Mouse (Mus musculus) MEL (cell line): ENCODE measurements around the gene Cts8. TPM values are rescaled to one million over a fixed set of nuclear protein-coding genes. Genes with fewer than 3 reads are reported as not detected.

ENCODE experiments used
- DNase-seq: peaks from one replicate; pipeline ENCODE4 v3.0.0; 2011; ENCODE audit warnings: low read depth, low spot score
- H3K27ac ChIP-seq: 2 replicates; pipeline ENCODE4 v1.5.1; 2012; ENCODE audit warnings: low read depth, mild to moderate bottlenecking, control low read depth, low read length, moderate library complexity; ENCODE audit not compliant: control insufficient read depth
- H3K27me3 ChIP-seq, 2 experiments: fragments of 150-350 bp in 1 of 2; sonication (generic) in 1 of 2; 2 replicates each; pipeline ENCODE4 v1.6.1; 2012; ENCODE audit warnings: low read length in 2 of 2, mild to moderate bottlenecking in 2 of 2, improper control_type of control experiment in 1 of 2, moderate library complexity in 1 of 2; ENCODE audit not compliant: insufficient read depth in 2 of 2, control insufficient read depth in 1 of 2
- H3K36me3 ChIP-seq, 2 experiments: 2 replicates each; pipeline ENCODE4 v1.6.1; 2012 to 2014; ENCODE audit warnings: low read length in 2 of 2, improper control_type of control experiment in 1 of 2, inconsistent platforms in 1 of 2, mild to moderate bottlenecking in 1 of 2; ENCODE audit not compliant: insufficient read depth in 2 of 2, control insufficient read depth in 1 of 2
- H3K4me1 ChIP-seq, 2 experiments: fragments of 150-350 bp in 1 of 2; sonication (generic) in 1 of 2; 2 replicates each; pipeline ENCODE4 v1.6.1; 2012; ENCODE audit warnings: low read length in 2 of 2, improper control_type of control experiment in 1 of 2, mild to moderate bottlenecking in 1 of 2; ENCODE audit not compliant: insufficient read depth in 2 of 2, control insufficient read depth in 1 of 2
- H3K4me3 ChIP-seq, 2 experiments: fragments of 150-350 bp in 1 of 2; sonication (generic) in 1 of 2; 2 replicates each; pipeline ENCODE4 v1.5.1; 2012; ENCODE audit warnings: low read depth in 2 of 2, low read length in 2 of 2, mild to moderate bottlenecking in 2 of 2, moderate library complexity in 2 of 2, control low read depth in 1 of 2, improper control_type of control experiment in 1 of 2; ENCODE audit not compliant: control insufficient read depth in 1 of 2, insufficient read depth in 1 of 2
- H3K79me2 ChIP-seq: 2 replicates; pipeline ENCODE4 v1.6.1; 2012; ENCODE audit warnings: mild to moderate bottlenecking, low read length, moderate library complexity; ENCODE audit not compliant: control insufficient read depth, poor library complexity, insufficient read depth
- H3K9ac ChIP-seq: 2 replicates; pipeline ENCODE4 v1.6.1; 2012; ENCODE audit warnings: low read depth, mild to moderate bottlenecking, control low read depth, low read length, moderate library complexity; ENCODE audit not compliant: control insufficient read depth, poor library complexity, severe bottlenecking
- H3K9me3 ChIP-seq: fragments of 150-350 bp; sonication (generic); replicated peaks from 2 replicates; pipeline ENCODE4 v1.6.1; 2012; ENCODE audit warnings: mild to moderate bottlenecking, low read length, improper control_type of control experiment, moderate library complexity; ENCODE audit not compliant: insufficient read depth
- CHD1 ChIP-seq: IDR thresholded peaks from 2 replicates; pipeline ENCODE4 v1.6.1; 2012; ENCODE audit warnings: low read depth, mild to moderate bottlenecking, inconsistent platforms, low read length, improper control_type of control experiment
- CTCF ChIP-seq, 3 experiments: IDR thresholded peaks in 2 of 3; conservative IDR thresholded peaks in 1 of 3; 2 replicates each; pipeline ENCODE4 v1.5.1; 2011 to 2012; ENCODE audit warnings: low read length in 3 of 3, low read depth in 2 of 3, mild to moderate bottlenecking in 2 of 3, improper control_type of control experiment in 1 of 3, inconsistent platforms in 1 of 3, mixed read lengths in 1 of 3, moderate library complexity in 1 of 3; ENCODE audit not compliant: control insufficient read depth in 1 of 3, insufficient read depth in 1 of 3, poor library complexity in 1 of 3, severe bottlenecking in 1 of 3
- ELF1 ChIP-seq: IDR thresholded peaks from 2 replicates; pipeline ENCODE4 v1.6.1; 2014; ENCODE audit warnings: low read depth, mild to moderate bottlenecking, inconsistent platforms, low read length, improper control_type of control experiment, moderate library complexity
- EP300 ChIP-seq, 2 experiments: IDR thresholded peaks; 2 replicates each; pipeline ENCODE4 v1.6.1; 2011; ENCODE audit warnings: improper control_type of control experiment in 2 of 2, low read length in 2 of 2, low read depth in 1 of 2, mild to moderate bottlenecking in 1 of 2
- GABPA ChIP-seq: IDR thresholded peaks from 2 replicates; pipeline ENCODE4 v1.6.1; 2012; ENCODE audit warnings: low read depth, mild to moderate bottlenecking, inconsistent platforms, low read length, improper control_type of control experiment, moderate library complexity
- GATA1 ChIP-seq: IDR thresholded peaks from 2 replicates; pipeline ENCODE4 v1.6.1; 2011; ENCODE audit warnings: low read depth, low read length, improper control_type of control experiment
- JUND ChIP-seq: IDR thresholded peaks from 2 replicates; pipeline ENCODE4 v1.6.1; 2011; ENCODE audit warnings: low read depth, mild to moderate bottlenecking, improper control_type of control experiment, low read length
- MAFK ChIP-seq: IDR thresholded peaks from 2 replicates; pipeline ENCODE4 v1.6.1; 2011; ENCODE audit warnings: low read depth, mild to moderate bottlenecking, low read length, improper control_type of control experiment, borderline replicate concordance
- MAX ChIP-seq: IDR thresholded peaks from 2 replicates; pipeline ENCODE4 v1.6.1; 2011; ENCODE audit warnings: low read length, improper control_type of control experiment
- MAZ ChIP-seq: IDR thresholded peaks from 2 replicates; pipeline ENCODE4 v1.6.1; 2012; ENCODE audit warnings: low read depth, mild to moderate bottlenecking, inconsistent platforms, low read length, improper control_type of control experiment
- MYC ChIP-seq: IDR thresholded peaks from 2 replicates; pipeline ENCODE4 v1.6.1; 2011; ENCODE audit warnings: low read depth, mild to moderate bottlenecking, low read length, improper control_type of control experiment, moderate library complexity
- NRF1 ChIP-seq: IDR thresholded peaks from 2 replicates; pipeline ENCODE4 v1.6.1; 2014; ENCODE audit warnings: low read depth, mild to moderate bottlenecking, inconsistent platforms, low read length, improper control_type of control experiment, moderate library complexity; ENCODE audit not compliant: poor library complexity, insufficient read depth, severe bottlenecking
- RAD21 ChIP-seq: IDR thresholded peaks from 2 replicates; pipeline ENCODE4 v1.6.1; 2011; ENCODE audit warnings: mild to moderate bottlenecking, low read depth, low read length, improper control_type of control experiment
- SIN3A ChIP-seq: IDR thresholded peaks from 2 replicates; pipeline ENCODE4 v1.6.1; 2012; ENCODE audit warnings: low read length, improper control_type of control experiment, inconsistent platforms
- SMC3 ChIP-seq: IDR thresholded peaks from 2 replicates; pipeline ENCODE4 v1.6.1; 2011; ENCODE audit warnings: low read depth, low read length, improper control_type of control experiment
- TCF12 ChIP-seq: IDR thresholded peaks from 2 replicates; pipeline ENCODE4 v1.6.1; 2014; ENCODE audit warnings: low read depth, mild to moderate bottlenecking, inconsistent platforms, low read length, improper control_type of control experiment, moderate library complexity
- USF1 ChIP-seq: IDR thresholded peaks from 2 replicates; pipeline ENCODE4 v1.6.1; 2014; ENCODE audit warnings: low read depth, mild to moderate bottlenecking, inconsistent platforms, low read length, improper control_type of control experiment, moderate library complexity
- ZC3H11A ChIP-seq: IDR thresholded peaks from 2 replicates; pipeline ENCODE4 v1.6.1; 2012; ENCODE audit warnings: low read depth, mild to moderate bottlenecking, inconsistent platforms, low read length, improper control_type of control experiment
- ZMIZ1 ChIP-seq: IDR thresholded peaks from 2 replicates; pipeline ENCODE4 v1.6.1; 2012; ENCODE audit warnings: low read depth, mild to moderate bottlenecking, inconsistent platforms, low read length, improper control_type of control experiment, moderate library complexity
- ZNF384 ChIP-seq: IDR thresholded peaks from 2 replicates; pipeline ENCODE4 v1.6.1; 2012; ENCODE audit warnings: low read depth, mild to moderate bottlenecking, inconsistent platforms, low read length, improper control_type of control experiment
- polyA plus RNA-seq, 2 experiments: library from polyadenylated mRNA; stranded (reverse) in 1 of 2; unstranded in 1 of 2; fragments of >175 nt in 1 of 2; fragments of >200 nt in 1 of 2; gene quantifications; 2 replicates each; pipeline versions ENCODE4 v1.2.1 to v1.2.4; 2012; ENCODE audit warnings: low replicate concordance in 2 of 2, low read depth in 1 of 2; ENCODE audit not compliant: insufficient read length in 2 of 2, insufficient read depth in 1 of 2, missing spikeins in 1 of 2
- total RNA-seq: library from RNA; depleted of rRNA; stranded (reverse); fragments of 300-350 nt; gene quantifications from 2 replicates; pipeline ENCODE4 v1.2.3, GENCODE M21; 2012; rRNA removed

The Cts8 gene
- not detected in 2 replicates for total RNA-seq
- not detected for polyA plus RNA-seq

GRCm38 (mm10) chr13:61255258-61255657, at the start of gene Cts8:
Gene Cts8 (minus strand): TSS chr13:61255358.
- Histone ChIP-seq H3K9me3 (no peaks in the 10 kb centered on the region), H3K9ac (no peak within 1 kb of the TSS), H3K4me3 (no peak within 1 kb of the TSS), H3K27ac (no peak within 1 kb of the TSS), H3K27me3 (no peaks in the 10 kb centered on the region), H3K36me3 (no peaks in the 10 kb centered on the region), H3K79me2 (no peaks in the 10 kb centered on the region), H3K4me1 (no peaks in the 10 kb centered on the region)
- TF ChIP-seq MAX (no peak), MAZ (no peak), CHD1 (no peak), NRF1 (no peak), JUND (no peak)
- DNase-seq = no peak

GRCm38 (mm10) chr13:61288739-61289138, 33.6 kb upstream of the Cts8 start, which contains the start of gene Gm49398:
Gene Gm49398 (minus strand): TSS chr13:61288839.
- Histone ChIP-seq H3K36me3 (no peaks in the 10 kb centered on the region), H3K27me3 (no peaks in the 10 kb centered on the region), H3K4me3 (no peak within 1 kb of the TSS), H3K27ac (no peak within 1 kb of the TSS), H3K4me1 (no peaks in the 10 kb centered on the region), H3K9ac (no peak within 1 kb of the TSS), H3K9me3 (no peaks in the 10 kb centered on the region), H3K79me2 (no peaks in the 10 kb centered on the region)
- TF ChIP-seq EP300 (IDR thresholded peaks at IDR 0.05; ENCODE audit: low read depth in 1 of 2, low read length in 2 of 2) (no peak), TCF12 (no peak)
- no peak for DNase-seq

GRCm38 (mm10) chr13:61241076-61241947, 13.8 kb downstream of the Cts8 start:
- Histone ChIP-seq H3K4me1 (no peaks in the 10 kb centered on the region; a peak in 1 of 4 replicates), H3K27me3 (no peaks in the 10 kb centered on the region), H3K79me2 (no peaks in the 10 kb centered on the region), H3K9ac (no peak overlapping the region), H3K36me3 (no peaks in the 10 kb centered on the region), H3K9me3 (no peaks in the 10 kb centered on the region), H3K27ac (no peak overlapping the region), H3K4me3 (peak overlapping the region in 1 of 2 experiments; percentile 12; a peak in 1 of 4 replicates)
- peak; percentile 83 for DNase-seq
- TF ChIP-seq ELF1 (peak; percentile 44; the same call in 1 of the 2 replicates), SIN3A (no peak), ZMIZ1 (no peak), ZNF384 (peak; percentile 95), USF1 (no peak), ZC3H11A (peak; percentile 89), RAD21 (peak; percentile 83), MYC (no peak), SMC3 (peak; percentile 86), GATA1 (no peak), CTCF (IDR thresholded peaks at IDR 0.05 in 2 of 3, conservative IDR thresholded peaks at IDR 0.05 in 1 of 3; ENCODE audit: control insufficient read depth in 1 of 3, insufficient read depth in 1 of 3, low read depth in 2 of 3, low read length in 3 of 3, poor library complexity in 1 of 3, severe bottlenecking in 1 of 3) (peak; percentile 55 to 83 (median 78)), GABPA (no peak), MAFK (no peak)
